Mouse (Mus musculus) intestine, embryonic 16.5 days (tissue): ENCODE data around the gene Synj1. TPM values are rescaled to one million over a fixed set of nuclear protein-coding genes. Genes with fewer than 3 reads are reported as not detected.

ENCODE experiments used
- ATAC-seq: fragments of 200-750 bp; cut with Nextera tagmentation; 2 replicates; pipeline ENCODE4 v1.8.0; 2017; ENCODE audit warnings: moderate TSS enrichment, moderate library complexity
- H3K27ac ChIP-seq: fragments of 300-500 bp; sonication (generic); 2 replicates; pipeline ENCODE4 v1.5.1; 2014; ENCODE audit warnings: mild to moderate bottlenecking, low read length
- H3K27me3 ChIP-seq: fragments of 300-500 bp; sonication (generic); replicated peaks from 2 replicates; pipeline ENCODE4 v1.6.1; 2014; ENCODE audit warnings: low read length, control low read depth, mixed read lengths; ENCODE audit not compliant: control insufficient read depth, insufficient read depth
- H3K36me3 ChIP-seq: fragments of 300-500 bp; sonication (generic); 2 replicates; pipeline ENCODE4 v1.6.1; 2014; ENCODE audit warnings: low read length, control low read depth; ENCODE audit not compliant: control insufficient read depth, insufficient read depth
- H3K4me1 ChIP-seq: fragments of 300-500 bp; sonication (generic); 2 replicates; pipeline ENCODE4 v1.6.1; 2014; ENCODE audit warnings: low read length, control low read depth, mixed read lengths; ENCODE audit not compliant: control insufficient read depth, insufficient read depth
- H3K4me2 ChIP-seq: fragments of 300-500 bp; sonication (generic); 2 replicates; pipeline ENCODE4 v1.6.1; 2014; ENCODE audit warnings: low read depth, low read length, control low read depth
- H3K4me3 ChIP-seq: fragments of 300-500 bp; sonication (generic); 2 replicates; pipeline ENCODE4 v1.5.1; 2014; ENCODE audit warnings: mild to moderate bottlenecking, low read length
- H3K9ac ChIP-seq: fragments of 300-500 bp; sonication (generic); 2 replicates; pipeline ENCODE4 v1.6.1; 2014; ENCODE audit warnings: low read depth, low read length
- H3K9me3 ChIP-seq: fragments of 300-500 bp; sonication (generic); 2 replicates; pipeline ENCODE4 v1.6.1; 2016; ENCODE audit warnings: low read length, control low read depth; ENCODE audit not compliant: control insufficient read depth
- WGBS: fragments of 180-500 bp; shearing (Covaris S2); extraction: QIAGEN DNeasy Blood & Tissue Kit; methylation state at CpG from one replicate; pipeline ENCODE4 v1.1.7; 2014; 5-methylcytosine and 5-hydroxymethylcytosine counted together
- polyA plus RNA-seq: library from polyadenylated mRNA; unstranded; fragments of >200 nt; fragmentation: Nextera tagmentation; extraction: Ambion mirVana; gene quantifications from 2 replicates; pipeline ENCODE4 v1.2.1, GENCODE M21; 2015

The Synj1 gene
- polyA plus RNA-seq = 16.5 and 16.9 TPM in 2 replicates

DNA sequence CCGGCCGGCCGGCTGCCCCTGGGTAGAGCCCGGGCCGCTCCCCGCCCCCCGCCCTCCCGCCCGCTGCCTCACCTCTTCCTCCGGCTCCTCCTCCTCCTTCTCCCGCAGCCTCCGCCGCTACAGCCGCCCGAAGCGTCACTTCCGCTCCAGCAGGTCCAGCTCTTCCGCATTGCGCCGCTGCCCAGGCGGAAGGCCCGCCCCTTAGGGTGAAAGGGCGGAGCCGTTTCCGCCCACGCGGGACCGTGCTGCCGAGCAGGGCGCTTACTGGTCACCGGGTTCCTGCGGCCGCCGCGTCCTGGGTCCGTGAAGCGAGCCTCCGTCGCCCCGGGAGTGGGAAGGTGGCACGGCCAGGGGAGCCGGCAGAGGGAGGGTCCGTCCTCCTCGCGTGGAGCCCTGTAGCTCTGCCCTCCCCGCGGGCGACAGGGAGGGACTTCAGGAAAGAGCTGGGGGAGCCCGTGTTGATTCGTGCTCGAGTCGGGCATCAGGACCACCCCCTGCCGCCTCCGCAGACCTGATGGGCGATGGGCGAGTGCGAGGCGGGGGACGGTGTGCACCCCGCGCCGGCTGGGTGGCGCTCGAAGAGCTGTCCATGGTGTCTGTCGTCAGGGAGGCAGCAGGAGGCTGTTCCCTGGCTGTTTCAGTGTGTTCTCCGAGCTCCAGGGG is at the start of gene Synj1:
TSS of gene Synj1 (minus strand) at position 288 of the 663 bp plus-strand sequence.
- Histone ChIP-seq H3K9ac (peak within 1 kb of the TSS; percentile 89), H3K4me2 (peak within 1 kb of the TSS; percentile 72), H3K36me3 (0 out of 2 replicates have a peak, but pooled peaks cover 3% of the 10 kb centered on the region), H3K27me3 (no peaks in the 10 kb centered on the region), H3K4me1 (0 out of 2 replicates have a peak, but pooled peaks cover 4% of the 10 kb centered on the region), H3K9me3 (no peaks in the 10 kb centered on the region), H3K4me3 (peak within 1 kb of the TSS; percentile 88), H3K27ac (peak within 1 kb of the TSS; percentile 91)
- WGBS = under 1% methylated on average over 57 of the region's 66 CpGs
- ATAC-seq = peak; percentile 98

DNA sequence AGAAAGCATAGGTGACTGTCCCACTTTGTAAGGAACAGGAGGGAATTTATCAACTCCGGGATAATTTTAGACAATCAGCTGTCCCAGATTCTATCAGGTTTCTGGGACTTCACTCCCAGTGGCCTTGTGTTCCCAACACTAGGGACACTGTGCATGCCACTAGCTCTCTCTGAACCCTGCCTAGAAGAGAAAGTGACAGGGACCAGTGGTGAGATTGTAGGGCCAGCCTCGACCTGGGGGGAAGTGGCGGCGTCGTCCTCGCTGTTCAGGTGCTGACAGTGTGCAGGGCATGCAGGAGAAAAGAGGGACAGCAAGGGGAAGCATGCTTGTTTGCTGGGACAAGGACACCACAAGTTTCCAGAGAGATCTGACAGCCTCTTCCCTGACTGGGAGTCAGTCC is 46.6 kb upstream of the Synj1 start:
- no peaks in the 10 kb centered on the region for H3K9me3 ChIP-seq
- H3K36me3 ChIP-seq = no peaks in the 10 kb centered on the region
- no peaks in the 10 kb centered on the region for H3K4me1 ChIP-seq
- no peaks in the 10 kb centered on the region for H3K27me3 ChIP-seq
- ATAC-seq = no peak
- H3K4me3 ChIP-seq = no peak overlapping the region
- WGBS = 77% methylated on average over 6 of the region's 6 CpGs
- H3K4me2 ChIP-seq = no peak overlapping the region
- no peak overlapping the region for H3K9ac ChIP-seq
- no peak overlapping the region for H3K27ac ChIP-seq

DNA sequence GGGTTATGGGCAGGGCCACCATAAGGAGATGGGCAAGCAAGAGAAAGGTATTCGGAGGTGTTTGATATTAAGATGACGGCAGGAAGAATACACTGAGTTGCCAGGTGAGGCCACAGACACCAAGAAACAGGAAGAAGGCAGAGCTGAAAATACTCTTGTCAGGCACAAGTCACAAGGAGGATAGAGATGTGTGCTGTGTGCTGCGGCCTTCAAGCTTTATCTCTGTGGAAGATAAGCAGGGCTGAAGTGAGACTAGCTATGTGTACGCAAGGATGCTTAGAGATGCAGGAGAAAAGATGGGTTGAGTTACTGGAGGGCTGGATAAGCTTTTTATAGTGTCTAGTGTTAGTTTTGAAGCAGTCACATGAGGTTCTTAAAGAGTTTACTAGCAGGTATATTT is 46.2 kb upstream of the Synj1 start:
- no peak overlapping the region for H3K9ac ChIP-seq
- peak overlapping the region; percentile 26; the same call in 1 of the 2 replicates for H3K4me2 ChIP-seq
- no peaks in the 10 kb centered on the region for H3K4me1 ChIP-seq
- no peaks in the 10 kb centered on the region for H3K36me3 ChIP-seq
- no peak overlapping the region for H3K4me3 ChIP-seq
- H3K27ac ChIP-seq = peak overlapping the region; percentile 72
- H3K9me3 ChIP-seq = no peaks in the 10 kb centered on the region
- no peaks in the 10 kb centered on the region for H3K27me3 ChIP-seq
- no peak for ATAC-seq
- 79% methylated on average over 4 of the region's 4 CpGs for WGBS

DNA sequence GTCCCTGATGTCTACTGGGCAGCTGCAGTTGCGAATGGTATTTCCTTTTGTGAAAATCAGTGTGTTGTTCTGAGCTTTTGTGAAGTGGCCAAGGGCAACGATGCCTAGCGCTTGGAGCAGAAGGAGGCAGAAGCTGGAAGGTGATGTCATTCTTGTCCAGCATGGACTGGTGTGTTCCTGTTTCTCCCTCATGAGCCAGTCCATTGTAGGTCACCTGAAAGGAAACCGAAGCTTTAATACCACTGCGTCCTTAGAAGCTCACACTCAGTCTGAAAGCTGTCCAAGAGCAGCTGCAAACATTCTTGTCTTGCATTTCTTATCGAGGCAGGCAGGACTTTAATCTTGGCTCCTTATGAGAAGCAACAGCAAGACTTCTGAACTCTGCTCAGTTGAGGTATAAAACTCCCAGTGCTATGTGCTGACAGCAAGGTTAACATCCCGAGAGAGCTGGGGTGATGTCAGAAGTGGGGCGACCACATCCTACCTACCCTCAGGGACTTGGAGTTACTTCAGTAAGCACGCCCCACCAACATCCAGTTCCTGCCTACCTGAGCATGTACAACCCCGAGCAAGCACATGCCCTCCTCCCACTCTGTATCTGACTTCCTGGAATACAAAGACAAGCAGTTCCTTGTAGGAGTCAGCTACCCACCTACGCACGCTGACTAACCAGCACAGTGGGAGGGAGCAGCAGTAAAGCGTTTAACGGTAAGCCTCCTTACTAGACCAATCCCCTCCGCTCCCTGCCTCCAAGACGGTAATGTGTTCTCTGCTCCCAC is 45.1 kb upstream of the Synj1 start:
- ATAC-seq = peak; percentile 95
- WGBS = 46% methylated on average over 16 of the region's 16 CpGs
- peak overlapping the region; percentile 26 for H3K4me2 ChIP-seq
- no peaks in the 10 kb centered on the region for H3K4me1 ChIP-seq
- no peak overlapping the region for H3K4me3 ChIP-seq
- no peaks in the 10 kb centered on the region for H3K36me3 ChIP-seq
- no peaks in the 10 kb centered on the region for H3K27me3 ChIP-seq
- no peak overlapping the region for H3K9ac ChIP-seq
- H3K27ac ChIP-seq = peak overlapping the region; percentile 72
- no peaks in the 10 kb centered on the region for H3K9me3 ChIP-seq

DNA sequence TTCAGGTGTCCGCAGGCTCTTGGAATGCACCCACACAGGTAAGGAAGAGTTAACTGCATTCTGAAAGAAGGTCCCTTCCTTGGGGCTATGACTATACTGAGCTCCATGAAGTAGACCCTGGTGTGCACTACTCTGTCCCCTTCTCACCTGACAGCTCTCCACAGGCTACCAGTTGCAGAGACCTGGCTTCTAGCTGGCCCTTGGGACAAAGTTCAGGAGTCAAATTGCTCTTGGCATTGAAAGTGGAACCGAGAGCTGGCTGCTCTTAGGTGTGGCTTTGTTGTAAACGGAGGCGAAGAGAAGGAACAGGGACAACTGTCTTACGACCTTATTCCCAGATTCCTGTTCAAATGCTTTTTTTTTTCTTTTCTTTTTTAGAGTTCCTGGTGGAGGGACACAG is 44.0 kb upstream of the Synj1 start:
- no peak overlapping the region for H3K4me3 ChIP-seq
- H3K9ac ChIP-seq = no peak overlapping the region
- H3K4me2 ChIP-seq = 0 out of 2 replicates have a peak overlapping the region, but pooled peaks have one; percentile 26
- H3K9me3 ChIP-seq = no peaks in the 10 kb centered on the region
- no peaks in the 10 kb centered on the region for H3K36me3 ChIP-seq
- peak; percentile 65 for ATAC-seq
- H3K4me1 ChIP-seq = no peaks in the 10 kb centered on the region
- H3K27ac ChIP-seq = peak overlapping the region; percentile 72
- no peaks in the 10 kb centered on the region for H3K27me3 ChIP-seq
- WGBS = 65% methylated on average over 5 of the region's 5 CpGs

DNA sequence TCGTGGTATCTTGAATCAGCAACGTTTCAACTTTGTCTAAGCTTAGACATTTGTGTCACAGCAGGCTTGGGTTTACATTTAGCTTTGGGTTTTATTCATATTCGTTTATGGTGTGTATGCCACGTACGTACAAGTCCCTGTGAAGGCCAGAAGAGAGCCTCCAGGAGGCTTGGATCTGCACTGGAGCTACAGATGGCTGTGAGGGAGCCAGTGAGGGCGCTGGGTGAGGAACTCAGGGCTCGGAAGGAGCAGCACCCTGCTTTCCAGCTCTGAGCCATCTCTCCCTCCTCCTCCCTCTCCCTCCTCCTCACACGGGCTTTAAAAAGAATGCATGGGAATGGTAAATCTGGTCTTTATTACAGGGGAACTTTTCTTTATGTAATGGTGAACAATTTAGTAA is 42.5 kb upstream of the Synj1 start:
- Histone ChIP-seq H3K27ac (no peak overlapping the region), H3K36me3 (no peaks in the 10 kb centered on the region), H3K9me3 (no peaks in the 10 kb centered on the region), H3K27me3 (no peaks in the 10 kb centered on the region), H3K9ac (no peak overlapping the region), H3K4me1 (no peaks in the 10 kb centered on the region), H3K4me3 (no peak overlapping the region), H3K4me2 (no peak overlapping the region)
- 60% methylated on average over 8 of the region's 8 CpGs for WGBS
- ATAC-seq = no peak

DNA sequence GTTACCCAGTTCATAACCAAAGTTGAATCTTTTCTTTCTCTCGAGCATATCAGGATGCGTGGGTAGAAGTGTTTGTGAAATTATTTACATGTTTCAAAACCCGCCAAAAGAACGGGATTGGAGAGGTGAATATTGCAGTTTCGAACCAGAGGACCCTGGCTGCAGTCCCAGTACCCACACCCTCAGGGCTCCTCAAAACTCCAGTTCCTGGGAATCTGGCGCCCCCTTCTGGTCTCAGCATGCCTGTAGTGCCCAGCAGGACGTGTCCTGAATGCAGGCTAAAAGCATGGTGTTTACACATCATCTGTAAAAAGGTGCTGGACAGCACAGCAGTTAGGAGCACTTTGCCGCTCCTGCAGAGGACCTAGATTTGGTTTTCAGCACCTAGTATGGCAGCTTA is 34.4 kb upstream of the Synj1 start:
- no peaks in the 10 kb centered on the region for H3K27me3 ChIP-seq
- no peak overlapping the region for H3K9ac ChIP-seq
- peak overlapping the region; percentile 95; the same call in 1 of the 2 replicates for H3K4me3 ChIP-seq
- H3K9me3 ChIP-seq = no peaks in the 10 kb centered on the region
- ATAC-seq = no peak
- 61% methylated on average over 8 of the region's 8 CpGs for WGBS
- peaks cover 3% of the 10 kb centered on the region; the same call in 1 of the 2 replicates for H3K4me1 ChIP-seq
- no peak overlapping the region for H3K27ac ChIP-seq
- no peak overlapping the region for H3K4me2 ChIP-seq
- H3K36me3 ChIP-seq = no peaks in the 10 kb centered on the region

DNA sequence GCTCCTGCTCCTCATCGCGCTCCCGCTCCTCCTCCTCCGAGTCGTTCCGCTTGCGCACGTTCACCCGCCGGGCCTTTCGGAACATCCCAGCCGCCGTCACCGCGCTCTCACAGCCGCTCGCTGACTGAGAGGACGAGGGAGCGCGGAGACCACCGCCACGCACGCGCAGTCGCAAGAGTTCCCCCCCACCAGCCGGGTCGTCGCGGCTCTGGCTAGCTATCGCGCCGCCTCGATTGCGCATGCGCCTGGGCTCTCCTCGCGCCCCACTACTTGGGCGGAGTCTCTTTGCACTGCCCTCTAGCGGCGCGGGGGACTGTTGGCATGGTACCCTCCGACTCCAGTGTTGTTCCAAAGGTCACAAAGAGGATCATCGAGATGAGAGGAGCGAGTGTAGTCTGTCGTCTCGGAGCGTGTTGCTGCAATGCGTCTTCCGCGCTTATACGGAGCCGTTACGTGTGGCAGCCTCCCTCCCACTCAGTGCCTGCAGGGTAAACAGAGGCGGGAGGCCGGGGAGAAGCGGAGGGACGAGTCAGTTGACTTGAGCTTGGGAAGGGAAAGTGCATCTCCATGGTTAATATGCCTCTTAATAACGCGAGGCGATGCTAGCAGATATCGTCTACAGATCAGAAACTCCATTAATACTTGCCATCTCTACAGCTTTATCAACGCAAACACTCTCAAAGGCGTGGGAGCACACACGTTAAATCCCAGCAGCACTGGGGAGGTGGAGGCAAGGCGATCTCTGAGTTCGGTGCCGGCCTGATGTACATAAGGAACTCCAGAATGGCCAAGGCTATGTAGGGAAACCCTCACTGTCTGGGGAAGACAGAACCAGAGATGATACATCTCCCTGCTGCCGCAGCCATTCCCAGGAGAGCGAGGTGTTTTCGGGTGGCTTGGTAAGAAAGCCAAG is 33.4 kb upstream of the Synj1 start, which contains the start of gene Paxbp1:
TSS of gene Paxbp1 (minus strand) at position 274 of the 913 bp plus-strand sequence.
- H3K4me3 ChIP-seq = peak within 1 kb of the TSS; percentile 95
- peak within 1 kb of the TSS; percentile 97 for H3K27ac ChIP-seq

More for the DNA sequence above, 33.4 kb upstream of the Synj1 start, which contains the start of gene Paxbp1:
- Histone ChIP-seq H3K9me3 (no peaks in the 10 kb centered on the region), H3K4me2 (peak within 1 kb of the TSS; percentile 82), H3K9ac (peak within 1 kb of the TSS; percentile 96), H3K27me3 (no peaks in the 10 kb centered on the region), H3K4me1 (peaks cover 3% of the 10 kb centered on the region; the same call in 1 of the 2 replicates), H3K36me3 (no peaks in the 10 kb centered on the region)
- WGBS = 1% methylated on average over 70 of the region's 70 CpGs
- ATAC-seq = peak; percentile 95
